Mouse (Mus musculus) E14TG2a.4 (cell line): ENCODE results near the gene Alox5ap.

Source experiments
- CTCF ChIP-seq: conservative IDR thresholded peaks from 2 replicates; pipeline ENCODE4 v1.5.1; 2014; ENCODE audit warnings: low read length
- NANOG ChIP-seq: IDR thresholded peaks from 2 replicates; pipeline ENCODE4 v1.6.1; 2014; ENCODE audit warnings: borderline replicate concordance, low read length, mixed read lengths

DNA sequence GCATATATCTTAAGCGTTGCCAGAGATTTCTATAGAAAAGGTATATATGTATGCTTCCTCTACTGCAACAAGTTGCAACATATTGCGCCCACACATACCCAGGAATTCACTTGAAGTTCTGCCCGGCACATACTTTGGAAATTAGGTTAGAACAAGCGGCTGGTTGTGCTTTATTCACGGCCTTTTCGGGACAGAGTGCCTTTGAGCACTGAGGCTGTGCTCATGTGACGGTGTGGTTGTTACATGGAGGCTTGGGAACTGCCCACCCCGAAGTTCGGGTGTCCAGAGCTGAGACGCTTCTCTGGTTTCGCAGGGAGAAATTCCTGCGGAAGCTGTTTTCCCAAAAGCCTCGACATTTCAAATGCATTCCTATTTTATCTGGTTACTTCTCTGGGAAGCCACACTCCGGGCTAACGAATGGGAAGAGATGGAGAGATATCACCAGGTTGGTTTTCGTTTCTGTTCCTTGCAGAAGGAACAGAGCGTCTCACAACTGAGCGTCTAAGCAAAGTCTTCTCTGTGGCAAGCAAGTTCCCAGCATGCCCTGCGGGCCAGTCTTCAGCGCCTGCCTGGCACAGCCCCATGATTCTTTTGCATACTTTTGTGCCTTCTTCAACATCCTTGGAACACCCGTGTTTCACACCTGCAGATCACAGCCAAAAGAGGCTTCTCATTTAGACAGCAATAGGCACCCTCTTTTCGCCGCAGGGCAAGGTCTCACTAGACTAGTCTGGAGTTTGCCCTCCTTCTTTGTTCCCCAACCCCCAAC is 48.5 kb downstream of the Alox5ap start:
- no peak for TF ChIP-seq CTCF
- TF ChIP-seq NANOG = no peak
